Mouse (Mus musculus) CH12.LX (cell line): ENCODE results near the gene Cnot3. TPM values are rescaled to one million over a fixed set of nuclear protein-coding genes. Genes with fewer than 3 reads are reported as not detected.
A peak's percentile ranks its signal among the peaks of the same experiment; 100 is the strongest.

Experiments
- DNase-seq: peaks from one replicate; pipeline ENCODE4 v3.0.0-alpha.2; 2013; ENCODE audit errors: extremely low read depth
- H3K27ac ChIP-seq: 2 replicates; pipeline ENCODE4 v1.5.1; 2012; ENCODE audit warnings: low read depth, mild to moderate bottlenecking, control low read depth, moderate library complexity; ENCODE audit not compliant: insufficient read depth
- H3K27me3 ChIP-seq: replicated peaks from 2 replicates; pipeline ENCODE3; 2012; ENCODE audit warnings: inconsistent platforms
- H3K36me3 ChIP-seq, 2 experiments: replicated peaks in 1 of 2; 2 replicates each; pipeline versions ENCODE3 to v1.6.1; 2012; ENCODE audit warnings: inconsistent platforms in 1 of 2, low read length in 1 of 2, mild to moderate bottlenecking in 1 of 2, mixed read lengths in 1 of 2, moderate library complexity in 1 of 2; ENCODE audit not compliant: control insufficient read depth in 1 of 2, insufficient read depth in 1 of 2
- H3K4me1 ChIP-seq, 2 experiments: 2 replicates each; pipeline ENCODE4 v1.6.1; 2012; ENCODE audit warnings: inconsistent platforms in 1 of 2, moderate library complexity in 1 of 2; ENCODE audit not compliant: insufficient read depth in 2 of 2, control insufficient read depth in 1 of 2
- H3K4me2 ChIP-seq: 2 replicates; pipeline ENCODE4 v1.6.1; 2012; ENCODE audit warnings: low read depth, mild to moderate bottlenecking, control low read depth; ENCODE audit not compliant: poor library complexity, insufficient read depth, severe bottlenecking
- H3K4me3 ChIP-seq, 3 experiments: fragments of 150-350 bp in 1 of 3; sonication (generic) in 1 of 3; replicated peaks in 1 of 3; 2 replicates each; pipeline versions ENCODE3 to v1.5.1; 2011 to 2012; ENCODE audit warnings: low read depth in 2 of 3, low read length in 2 of 3, mild to moderate bottlenecking in 2 of 3, moderate library complexity in 2 of 3, control low read depth in 1 of 3, improper control_type of control experiment in 1 of 3, inconsistent platforms in 1 of 3, mixed read lengths in 1 of 3; ENCODE audit not compliant: poor library complexity in 1 of 3
- H3K79me2 ChIP-seq: replicated peaks from 2 replicates; pipeline ENCODE4 v1.6.1; 2012; ENCODE audit warnings: mild to moderate bottlenecking, moderate library complexity; ENCODE audit not compliant: control insufficient read depth, poor library complexity, insufficient read depth, severe bottlenecking; ENCODE audit errors: extremely low read depth
- H3K9ac ChIP-seq: 2 replicates; pipeline ENCODE4 v1.6.1; 2012; ENCODE audit warnings: low read depth, mild to moderate bottlenecking, control low read depth, moderate library complexity; ENCODE audit not compliant: insufficient read depth
- H3K9me3 ChIP-seq: replicated peaks from 2 replicates; pipeline ENCODE3; 2012; ENCODE audit warnings: low read length, inconsistent platforms, mixed read lengths
- BHLHE40 ChIP-seq: IDR thresholded peaks from 2 replicates; pipeline ENCODE4 v1.6.1; 2011; ENCODE audit warnings: mild to moderate bottlenecking, low read depth, low read length, improper control_type of control experiment
- CHD1 ChIP-seq: IDR thresholded peaks from 2 replicates; pipeline ENCODE4 v1.6.1; 2012; ENCODE audit warnings: low read depth, low read length, improper control_type of control experiment, inconsistent platforms
- CHD2 ChIP-seq: IDR thresholded peaks from 2 replicates; pipeline ENCODE4 v1.6.1; 2011; ENCODE audit warnings: low read length, improper control_type of control experiment
- CTCF ChIP-seq, 2 experiments: IDR thresholded peaks in 1 of 2; conservative IDR thresholded peaks in 1 of 2; 2 replicates each; pipeline ENCODE4 v1.5.1; 2011 to 2012; ENCODE audit warnings: low read depth in 2 of 2, low read length in 2 of 2, improper control_type of control experiment in 1 of 2, inconsistent platforms in 1 of 2, mild to moderate bottlenecking in 1 of 2, moderate library complexity in 1 of 2
- E2F4 ChIP-seq: IDR thresholded peaks from 2 replicates; pipeline ENCODE4 v1.6.1; 2011; ENCODE audit warnings: low read depth, low read length, improper control_type of control experiment; ENCODE audit not compliant: insufficient replicate concordance
- ELF1 ChIP-seq: IDR thresholded peaks from 2 replicates; pipeline ENCODE4 v1.6.1; 2014; ENCODE audit warnings: low read depth, mild to moderate bottlenecking, inconsistent platforms, low read length, improper control_type of control experiment
- EP300 ChIP-seq: IDR thresholded peaks from 2 replicates; pipeline ENCODE4 v1.6.1; 2011; ENCODE audit warnings: low read length, improper control_type of control experiment
- ETS1 ChIP-seq: conservative IDR thresholded peaks from 2 replicates; pipeline ENCODE4 v1.6.1; 2012; ENCODE audit warnings: low read depth, mild to moderate bottlenecking, inconsistent platforms, low read length, improper control_type of control experiment, moderate library complexity
- GABPA ChIP-seq: IDR thresholded peaks from 2 replicates; pipeline ENCODE4 v1.6.1; 2012; ENCODE audit warnings: low read depth, low read length, improper control_type of control experiment, inconsistent platforms; ENCODE audit not compliant: insufficient replicate concordance
- HCFC1 ChIP-seq: IDR thresholded peaks from 2 replicates; pipeline ENCODE4 v1.6.1; 2012; ENCODE audit warnings: low read depth, mild to moderate bottlenecking, inconsistent platforms, low read length, improper control_type of control experiment
- IRF4 ChIP-seq: IDR thresholded peaks from 2 replicates; pipeline ENCODE4 v1.6.1; 2014; ENCODE audit warnings: low read depth, mild to moderate bottlenecking, inconsistent platforms, low read length, improper control_type of control experiment
- JUN ChIP-seq: IDR thresholded peaks from 2 replicates; pipeline ENCODE4 v1.6.1; 2011; ENCODE audit warnings: low read depth, mild to moderate bottlenecking, low read length, improper control_type of control experiment, moderate library complexity; ENCODE audit not compliant: insufficient read depth
- JUND ChIP-seq: conservative IDR thresholded peaks from 2 replicates; pipeline ENCODE4 v1.6.1; 2011; ENCODE audit warnings: low read depth, low read length, improper control_type of control experiment
- KAT2A ChIP-seq: IDR thresholded peaks from 2 replicates; pipeline ENCODE4 v1.6.1; 2012; ENCODE audit warnings: low read length, improper control_type of control experiment, inconsistent platforms; ENCODE audit not compliant: insufficient replicate concordance
- MAFK ChIP-seq: IDR thresholded peaks from 2 replicates; pipeline ENCODE4 v1.6.1; 2011; ENCODE audit warnings: low read length, improper control_type of control experiment; ENCODE audit not compliant: insufficient replicate concordance
- MAX ChIP-seq: IDR thresholded peaks from 2 replicates; pipeline ENCODE4 v1.6.1; 2011; ENCODE audit warnings: low read length, improper control_type of control experiment
- MAZ ChIP-seq: IDR thresholded peaks from 2 replicates; pipeline ENCODE4 v1.6.1; 2012; ENCODE audit warnings: low read depth, mild to moderate bottlenecking, inconsistent platforms, low read length, improper control_type of control experiment, moderate library complexity
- MEF2A ChIP-seq: IDR thresholded peaks from 2 replicates; pipeline ENCODE4 v1.6.1; 2014; ENCODE audit warnings: low read depth, mild to moderate bottlenecking, inconsistent platforms, low read length, improper control_type of control experiment, borderline replicate concordance
- MXI1 ChIP-seq: IDR thresholded peaks from 2 replicates; pipeline ENCODE4 v1.6.1; 2011; ENCODE audit warnings: mild to moderate bottlenecking, low read depth, low read length, improper control_type of control experiment
- MYC ChIP-seq: IDR thresholded peaks from 2 replicates; pipeline ENCODE4 v1.6.1; 2011; ENCODE audit warnings: low read depth, mild to moderate bottlenecking, improper control_type of control experiment, low read length
- NELFE ChIP-seq: IDR thresholded peaks from 2 replicates; pipeline ENCODE4 v1.6.1; 2011; ENCODE audit warnings: low read depth, low read length, improper control_type of control experiment
- NRF1 ChIP-seq: IDR thresholded peaks from 2 replicates; pipeline ENCODE4 v1.6.1; 2014; ENCODE audit warnings: low read depth, mild to moderate bottlenecking, inconsistent platforms, low read length, improper control_type of control experiment, moderate library complexity
- PAX5 ChIP-seq: IDR thresholded peaks from 2 replicates; pipeline ENCODE4 v1.6.1; 2012; ENCODE audit warnings: low read length, inconsistent platforms, mixed read lengths
- POLR2A ChIP-seq: IDR thresholded peaks from 2 replicates; pipeline ENCODE4 v1.6.1; 2011; ENCODE audit warnings: low read depth, mild to moderate bottlenecking, improper control_type of control experiment, low read length
- POLR2AphosphoS2 ChIP-seq: IDR thresholded peaks from 2 replicates; pipeline ENCODE4 v1.6.1; 2011; ENCODE audit warnings: low read depth, low read length, improper control_type of control experiment
- RAD21 ChIP-seq: IDR thresholded peaks from 2 replicates; pipeline ENCODE4 v1.6.1; 2011; ENCODE audit warnings: low read depth, mild to moderate bottlenecking, low read length, improper control_type of control experiment, moderate library complexity
- RCOR1 ChIP-seq: conservative IDR thresholded peaks from 2 replicates; pipeline ENCODE4 v1.6.1; 2012; ENCODE audit warnings: low read depth, mild to moderate bottlenecking, inconsistent platforms, low read length, improper control_type of control experiment
- SIN3A ChIP-seq: IDR thresholded peaks from 2 replicates; pipeline ENCODE4 v1.6.1; 2012; ENCODE audit warnings: low read length, improper control_type of control experiment, inconsistent platforms
- SMC3 ChIP-seq: IDR thresholded peaks from 2 replicates; pipeline ENCODE4 v1.6.1; 2011; ENCODE audit warnings: low read depth, low read length, improper control_type of control experiment
- TBP ChIP-seq: conservative IDR thresholded peaks from 2 replicates; pipeline ENCODE4 v1.6.1; 2011; ENCODE audit warnings: low read depth, low read length, improper control_type of control experiment
- TCF12 ChIP-seq: IDR thresholded peaks from 2 replicates; pipeline ENCODE4 v1.6.1; 2014; ENCODE audit warnings: low read depth, mild to moderate bottlenecking, inconsistent platforms, low read length, improper control_type of control experiment
- UBTF ChIP-seq: IDR thresholded peaks from 2 replicates; pipeline ENCODE4 v1.6.1; 2012; ENCODE audit warnings: low read depth, mild to moderate bottlenecking, inconsistent platforms, low read length, improper control_type of control experiment, moderate library complexity
- USF1 ChIP-seq: IDR thresholded peaks from 2 replicates; pipeline ENCODE4 v1.6.1; 2014; ENCODE audit warnings: low read depth, mild to moderate bottlenecking, inconsistent platforms, low read length, improper control_type of control experiment
- USF2 ChIP-seq: conservative IDR thresholded peaks from 2 replicates; pipeline ENCODE4 v1.6.1; 2011; ENCODE audit warnings: low read depth, low read length, improper control_type of control experiment
- ZC3H11A ChIP-seq: IDR thresholded peaks from 2 replicates; pipeline ENCODE4 v1.6.1; 2012; ENCODE audit warnings: low read depth, mild to moderate bottlenecking, inconsistent platforms, low read length, improper control_type of control experiment
- ZMIZ1 ChIP-seq: IDR thresholded peaks from 2 replicates; pipeline ENCODE4 v1.6.1; 2012; ENCODE audit warnings: low read depth, mild to moderate bottlenecking, inconsistent platforms, low read length, improper control_type of control experiment
- ZNF384 ChIP-seq: IDR thresholded peaks from 2 replicates; pipeline ENCODE4 v1.6.1; 2012; ENCODE audit warnings: low read depth, low read length, improper control_type of control experiment, inconsistent platforms
- dilution Hi-C: fragments of 300-500 bp; cut with MboI; formaldehyde crosslinking; loops from 2 replicates; pipeline ENCODE4 v1.14.3; 2020; ENCODE audit warnings: low sequenced_read_pairs; ENCODE audit not compliant: extremely low pct_unique_long_range_greater_than_20kb, extremely low pct_ligation_motif_present
- in situ Hi-C: fragments of 300-500 bp; cut with MboI; formaldehyde crosslinking; loops from 3 replicates; pipeline ENCODE4 v1.14.3; 2019; ENCODE audit warnings: low sequenced_read_pairs, low pct_ligation_motif_present, low pct_unique_long_range_greater_than_20kb, mixed read lengths
- polyA plus RNA-seq: library from polyadenylated mRNA; unstranded; fragments of >175 nt; gene quantifications from 2 replicates; pipeline ENCODE4 v1.2.1, GENCODE M21; 2012; ENCODE audit warnings: low read depth; ENCODE audit not compliant: insufficient read length
- total RNA-seq, 2 experiments: library from RNA; depleted of rRNA; stranded (reverse); fragments of 300-350 nt in 1 of 2; fragments of >200 nt in 1 of 2; gene quantifications; 2 replicates each; pipeline ENCODE4 v1.2.3; 2012 to 2014

Gene Cnot3
- total and polyA plus RNA-seq, 3 experiments: 10.5 to 68.3 (median 21.1) TPM

DNA sequence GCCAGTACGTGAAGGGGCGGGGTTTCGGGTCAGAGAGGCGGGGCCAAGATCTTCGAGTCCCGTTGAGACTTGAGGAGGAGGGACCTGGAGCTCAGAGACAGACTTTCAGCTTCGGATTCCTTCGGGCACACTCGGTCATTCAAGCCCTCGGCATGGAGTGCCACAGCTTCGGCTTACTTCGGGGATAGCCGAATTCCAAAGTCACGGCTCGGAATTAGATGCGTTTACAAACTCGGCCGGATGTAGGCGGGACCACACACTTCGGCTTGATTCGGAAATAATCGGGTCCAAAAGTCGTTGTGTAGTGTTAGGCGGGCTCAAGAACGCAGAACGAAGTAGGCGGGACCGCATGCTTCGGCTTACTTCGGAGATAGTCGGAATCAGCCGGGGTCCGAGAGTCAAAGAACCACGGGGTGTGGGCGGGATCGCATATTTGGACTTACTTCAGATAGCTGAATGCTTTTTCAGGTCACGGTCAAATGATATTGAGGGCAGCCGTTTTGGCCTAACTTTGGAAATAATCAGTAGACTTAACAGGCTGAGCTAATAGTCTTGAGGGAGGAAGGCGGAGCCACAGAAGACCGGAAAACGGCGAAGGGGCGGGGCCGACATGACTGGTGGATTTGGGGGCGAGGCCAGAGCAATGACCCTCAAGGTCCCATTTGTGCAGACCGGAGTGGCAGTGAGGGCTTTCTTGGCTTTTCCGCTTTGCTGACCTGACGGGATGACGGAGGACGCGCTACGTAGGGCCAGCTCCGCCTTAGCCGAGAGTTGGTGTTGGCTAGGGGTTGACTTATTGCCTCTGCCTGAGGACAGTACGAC, 48.1 kb downstream of the Cnot3 start, which contains the start of gene Mboat7:
Mboat7 (minus strand) TSS at position 537 of the 822 bp plus-strand sequence.
- peak; percentile 97 for DNase-seq
- H3K36me3 ChIP-seq: peaks cover 13 to 46% of the 10 kb centered on the region in 2 experiments
- peaks cover 13% of the 10 kb centered on the region for H3K79me2 ChIP-seq
- peak within 1 kb of the TSS; percentile 85 for H3K4me2 ChIP-seq
- H3K9ac ChIP-seq: peak within 1 kb of the TSS; percentile 93
- no peaks in the 10 kb centered on the region for H3K27me3 ChIP-seq
- dilution Hi-C loops (no loop called here), in situ Hi-C loops (no loop called here)
- peaks cover 0 to 33% of the 10 kb centered on the region in 2 experiments; a peak in 3 of 4 replicates for H3K4me1 ChIP-seq
- H3K4me3 ChIP-seq: peak within 1 kb of the TSS; percentile 63 to 100 (median 77)
- peak within 1 kb of the TSS; percentile 89 for H3K27ac ChIP-seq
- no peaks in the 10 kb centered on the region for H3K9me3 ChIP-seq
- 0 out of 2 replicates have a peak, but pooled peaks have one; percentile 15 for TF ChIP-seq CHD1
- no peak for TF ChIP-seq IRF4
- TF ChIP-seq ZMIZ1: peak; percentile 77; the same call in 1 of the 2 replicates
- peak; percentile 34; the same call in 1 of the 2 replicates for TF ChIP-seq NRF1
- TF ChIP-seq ETS1: 0 out of 2 replicates have a peak, but pooled peaks have one; percentile 4
- TF ChIP-seq RCOR1: no peak
- TF ChIP-seq JUN: no peak
- no peak for TF ChIP-seq E2F4
- TF ChIP-seq MXI1: peak; percentile 12; the same call in 1 of the 2 replicates
- 0 out of 2 replicates have a peak, but pooled peaks have one; percentile 11 for TF ChIP-seq BHLHE40
- no peak for TF ChIP-seq CTCF (conservative IDR thresholded peaks at IDR 0.05 in 1 of 2, IDR thresholded peaks at IDR 0.05 in 1 of 2; ENCODE audit: low read depth in 2 of 2, low read length in 2 of 2)
- no peak for TF ChIP-seq SMC3
- no peak for TF ChIP-seq ZNF384
- TF ChIP-seq CHD2: no peak
- peak; percentile 14; the same call in 1 of the 2 replicates for TF ChIP-seq MAZ
- peak; percentile 92 for TF ChIP-seq ELF1
- TF ChIP-seq KAT2A: 0 out of 2 replicates have a peak, but pooled peaks have one; percentile 29
- TF ChIP-seq USF1: no peak
- TF ChIP-seq GABPA: no peak
- TF ChIP-seq HCFC1: peak; percentile 30; the same call in 1 of the 2 replicates
- TF ChIP-seq UBTF: no peak; the same call in 1 of the 2 replicates
- TF ChIP-seq MAX: 0 out of 2 replicates have a peak, but pooled peaks have one; percentile 10
- no peak for TF ChIP-seq EP300
- TF ChIP-seq TBP: peak; percentile 66; the same call in 1 of the 2 replicates
- 0 out of 2 replicates have a peak, but pooled peaks have one; percentile 33 for TF ChIP-seq MAFK
- no peak for TF ChIP-seq PAX5
- TF ChIP-seq ZC3H11A: no peak
- no peak; the same call in 1 of the 2 replicates for TF ChIP-seq MEF2A
- TF ChIP-seq USF2: no peak
- peak; percentile 66 for TF ChIP-seq NELFE
- TF ChIP-seq POLR2AphosphoS2: no peak
- TF ChIP-seq MYC: peak; percentile 29; the same call in 1 of the 2 replicates
- TF ChIP-seq SIN3A: no peak; the same call in none of the 2 replicates
- peak; percentile 14 for TF ChIP-seq TCF12
- no peak for TF ChIP-seq RAD21
- 0 out of 2 replicates have a peak, but pooled peaks have one; percentile 18 for TF ChIP-seq JUND
- peak; percentile 92; the same call in 1 of the 2 replicates for TF ChIP-seq POLR2A
